Mouse (Mus musculus) layer of hippocampus, adult 2 months (tissue): ENCODE measurements around the gene Nceh1. TPM values are rescaled to one million over a fixed set of nuclear protein-coding genes. Genes with fewer than 3 reads are reported as not detected.

ENCODE experiments used
- DNase-seq, 2 experiments: peaks; one replicate each; pipeline ENCODE4 v3.0.0; 2022; ENCODE audit warnings: low spot score in 2 of 2
- H3K27ac ChIP-seq: fragments of 200-600 bp; 2 replicates; pipeline ENCODE4 v1.8.1; 2022
- H3K4me3 ChIP-seq: fragments of 200-600 bp; 2 replicates; pipeline ENCODE4 v1.8.1; 2022; ENCODE audit warnings: mild to moderate bottlenecking
- CTCF ChIP-seq: fragments of 200-600 bp; conservative IDR thresholded peaks from 2 replicates; pipeline ENCODE4 v1.8.1; 2022; ENCODE audit warnings: antibody characterized with exemption, mild to moderate bottlenecking, moderate library complexity
- total RNA-seq, 2 experiments: library from RNA; stranded (reverse); gene quantifications; 2 replicates each; pipeline ENCODE4 v1.2.3; 2021

The Nceh1 gene
- total RNA-seq, 2 experiments from 2014 or later: 108 to 115 TPM

GRCm38 (mm10) chr3:27222488-27222887 is 39.7 kb downstream of the Nceh1 start:
- Histone ChIP-seq H3K27ac (no peak overlapping the region), H3K4me3 (no peak overlapping the region)
- DNase-seq: no peak
- TF ChIP-seq CTCF: no peak

GRCm38 (mm10) chr3:27227629-27228453 is 45.1 kb downstream of the Nceh1 start:
- Histone ChIP-seq H3K4me3 (no peak overlapping the region), H3K27ac (no peak overlapping the region)
- no peak for DNase-seq
- no peak for TF ChIP-seq CTCF

- peak; percentile 73 for TF ChIP-seq CTCF
- no peak overlapping the region for H3K27ac ChIP-seq
- no peak for DNase-seq
- H3K4me3 ChIP-seq: no peak overlapping the region
Observed at GRCm38 (mm10) chr3:27228530-27229309, 46.0 kb downstream of the Nceh1 start.

GRCm38 (mm10) chr3:27233361-27233760 is 50.6 kb downstream of the Nceh1 start:
- H3K4me3 ChIP-seq: no peak overlapping the region
- no peak for DNase-seq
- no peak for TF ChIP-seq CTCF
- H3K27ac ChIP-seq: no peak overlapping the region

GRCm38 (mm10) chr3:27233841-27234240 is 51.1 kb downstream of the Nceh1 start:
- H3K27ac ChIP-seq: no peak overlapping the region
- no peak for TF ChIP-seq CTCF
- no peak for DNase-seq

GRCm38 (mm10) chr3:27234976-27235375 is 52.2 kb downstream of the Nceh1 start:
- H3K27ac ChIP-seq: no peak overlapping the region
- no peak for DNase-seq
- TF ChIP-seq CTCF: no peak
- no peak overlapping the region for H3K4me3 ChIP-seq

More at GRCm38 (mm10) chr3:27233841-27234240, 51.1 kb downstream of the Nceh1 start:
- no peak overlapping the region for H3K4me3 ChIP-seq

- peak; percentile 92 for TF ChIP-seq CTCF
- Histone ChIP-seq H3K27ac (0 out of 2 replicates have a peak overlapping the region, but pooled peaks have one; percentile 19), H3K4me3 (no peak overlapping the region)
- peak; percentile 64 to 66 for DNase-seq
Observed at GRCm38 (mm10) chr3:27237226-27237625, 54.5 kb downstream of the Nceh1 start.

- no peak overlapping the region for H3K4me3 ChIP-seq
- TF ChIP-seq CTCF: no peak
- DNase-seq: no peak
- no peak overlapping the region for H3K27ac ChIP-seq
Observed at GRCm38 (mm10) chr3:27238563-27238962, 55.8 kb downstream of the Nceh1 start.

- Histone ChIP-seq H3K4me3 (no peak overlapping the region), H3K27ac (no peak overlapping the region)
- no peak for TF ChIP-seq CTCF
- DNase-seq: no peak
Observed at GRCm38 (mm10) chr3:27239568-27239967, 56.8 kb downstream of the Nceh1 start.

GRCm38 (mm10) chr3:27241864-27242263 is 59.1 kb downstream of the Nceh1 start:
- no peak overlapping the region for H3K27ac ChIP-seq
- DNase-seq: no peak
- H3K4me3 ChIP-seq: no peak overlapping the region
- no peak for TF ChIP-seq CTCF

GRCm38 (mm10) chr3:27246166-27246565 is 63.4 kb downstream of the Nceh1 start:
- H3K27ac ChIP-seq: no peak overlapping the region
- H3K4me3 ChIP-seq: no peak overlapping the region
- TF ChIP-seq CTCF: no peak
- no peak for DNase-seq

GRCm38 (mm10) chr3:27247785-27248184 is 65.0 kb downstream of the Nceh1 start:
- no peak overlapping the region for H3K27ac ChIP-seq
- DNase-seq: no peak
- no peak overlapping the region for H3K4me3 ChIP-seq
- TF ChIP-seq CTCF: peak; percentile 47

GRCm38 (mm10) chr3:27249030-27249429 is 66.3 kb downstream of the Nceh1 start:
- no peak for TF ChIP-seq CTCF
- H3K4me3 ChIP-seq: no peak overlapping the region
- no peak overlapping the region for H3K27ac ChIP-seq
- no peak for DNase-seq
